Mouse (Mus musculus): ENCODE data around the gene Pgk1. TPM values are rescaled to one million over a fixed set of nuclear protein-coding genes. Genes with fewer than 3 reads are reported as not detected.
"Not testable (repeated sequence)": the region's sequence is repeated elsewhere in the genome, so short reads cannot be mapped to it uniquely, and the experiment has no call there.

Gene Pgk1
- polyA plus RNA-seq, 1 experiment = 503 TPM

DNA sequence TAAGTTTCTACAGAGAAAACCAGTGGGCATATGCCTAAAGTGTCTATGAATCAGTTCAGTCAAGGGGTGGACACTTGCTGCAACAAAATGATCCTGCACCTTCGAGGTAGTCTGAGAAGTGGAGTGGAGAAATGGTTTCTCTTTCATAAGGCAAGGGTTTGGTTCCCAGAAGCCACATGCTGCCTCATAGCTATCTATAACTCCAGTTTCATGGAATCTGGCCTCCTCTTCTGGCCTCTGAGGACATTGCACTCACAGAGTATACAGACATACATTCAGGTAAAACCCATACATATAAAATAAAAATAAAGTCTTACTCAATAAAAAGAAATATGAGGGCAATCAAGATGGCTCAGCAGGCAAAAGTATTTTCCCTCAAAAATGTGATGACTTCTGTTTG is 21.8 kb upstream of the Pgk1 start:
- Histone ChIP-seq H3K4me1 (ENCODE audit: control insufficient read depth, insufficient read depth, low read length) (no peaks in the 10 kb centered on the region), H3K27ac (ENCODE audit: insufficient read depth, low read length) (no peak overlapping the region), H3K4me3 (ENCODE audit: insufficient read depth, low read length) (no peak overlapping the region)
- TF ChIP-seq POLR2A (IDR thresholded peaks at IDR 0.05; ENCODE audit: extremely low read depth, insufficient read depth, low read length) = no peak

DNA sequence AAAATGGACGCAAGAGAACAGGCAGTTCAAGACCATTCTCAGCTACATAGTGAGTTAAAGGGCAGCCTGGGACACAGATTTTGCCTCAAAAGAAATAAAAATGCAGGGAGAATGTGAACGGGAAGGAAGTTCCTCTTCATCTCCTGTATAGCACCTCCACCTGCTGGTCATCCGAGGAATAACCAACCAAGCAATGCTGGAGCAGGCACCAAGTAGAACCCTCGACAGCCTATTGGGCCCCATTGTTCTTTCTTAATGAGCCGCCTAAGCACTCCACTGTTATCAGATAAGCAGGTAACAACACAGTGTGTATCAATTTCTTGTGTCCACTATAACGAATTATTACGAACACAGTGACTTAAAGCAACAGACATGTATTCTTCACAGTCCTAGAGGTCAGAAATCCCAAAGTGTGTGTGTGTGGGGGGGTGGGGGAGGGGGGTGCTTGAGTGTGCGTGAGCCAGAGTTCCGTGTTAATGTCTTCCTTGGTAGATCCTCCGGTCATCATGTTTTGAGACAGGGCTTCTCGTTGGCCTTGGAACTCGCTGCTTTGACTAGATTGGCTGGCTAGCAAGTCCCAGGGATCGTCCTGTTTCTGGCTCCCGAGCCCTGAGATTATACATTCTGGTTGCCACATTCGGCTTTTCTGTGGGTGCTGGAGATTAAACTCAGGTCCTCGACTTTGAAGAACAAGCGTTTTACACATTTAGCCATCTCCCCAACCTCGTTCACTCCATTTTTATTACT is 15.6 kb upstream of the Pgk1 start:
- Histone ChIP-seq H3K4me1 (ENCODE audit: control insufficient read depth, insufficient read depth, low read length) (no peaks in the 10 kb centered on the region), H3K4me3 (ENCODE audit: insufficient read depth, low read length) (no peak overlapping the region)

DNA sequence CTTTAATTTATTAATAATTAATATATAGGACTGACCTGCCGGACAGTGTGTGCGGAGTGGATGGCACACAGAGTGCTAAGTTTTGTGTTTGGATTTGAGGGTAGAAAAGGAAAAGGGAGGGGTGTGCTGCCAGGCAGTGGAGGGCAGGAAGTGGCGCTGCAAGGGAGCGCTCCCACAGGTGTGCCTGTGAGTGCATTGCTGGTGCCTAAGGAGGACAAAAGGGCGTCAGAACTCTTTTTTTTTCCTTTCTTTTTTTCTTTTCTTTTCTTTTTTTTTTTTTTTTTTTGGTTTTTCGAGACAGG is 15.1 kb upstream of the Pgk1 start:
- Histone ChIP-seq H3K4me1 (ENCODE audit: control insufficient read depth, insufficient read depth, low read length) (no peaks in the 10 kb centered on the region), H3K27ac (ENCODE audit: insufficient read depth, low read length) (no peak overlapping the region), H3K4me3 (ENCODE audit: insufficient read depth, low read length) (no peak overlapping the region)
- TF ChIP-seq POLR2A (IDR thresholded peaks at IDR 0.05; ENCODE audit: extremely low read depth, insufficient read depth, low read length) = no peak
- TF ChIP-seq CTCF (IDR thresholded peaks at IDR 0.05; ENCODE audit: extremely low read depth, insufficient read depth, low read length) = no peak

More for the DNA sequence above, 15.6 kb upstream of the Pgk1 start:
- TF ChIP-seq CTCF (IDR thresholded peaks at IDR 0.05; ENCODE audit: extremely low read depth, insufficient read depth, low read length) = peak; percentile 73
- no peak for TF ChIP-seq POLR2A (IDR thresholded peaks at IDR 0.05; ENCODE audit: extremely low read depth, insufficient read depth, low read length)
- H3K27ac ChIP-seq (ENCODE audit: insufficient read depth, low read length) = no peak overlapping the region

DNA sequence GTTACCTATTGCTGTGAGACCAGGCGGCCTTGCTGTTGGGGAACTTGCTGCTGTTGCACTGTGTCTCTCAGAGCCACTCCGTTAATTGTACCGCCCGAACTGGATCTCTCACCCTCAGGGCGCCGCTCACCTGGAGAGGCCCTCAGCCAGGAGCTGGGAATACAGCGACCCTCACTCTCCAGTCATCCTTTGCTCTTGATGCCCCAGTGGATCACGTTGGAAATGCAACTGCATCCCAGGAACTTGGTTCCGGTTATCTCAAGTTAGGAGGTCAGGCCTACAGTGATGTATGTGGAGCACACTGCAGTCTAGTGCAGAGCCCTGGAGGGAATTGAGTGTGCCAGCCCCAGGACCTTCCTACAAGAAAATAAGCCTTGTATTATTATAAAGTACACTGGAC is 10.6 kb upstream of the Pgk1 start:
- Histone ChIP-seq H3K4me3 (ENCODE audit: insufficient read depth, low read length) (no peak overlapping the region), H3K4me1 (ENCODE audit: control insufficient read depth, insufficient read depth, low read length) (no peaks in the 10 kb centered on the region), H3K27ac (ENCODE audit: insufficient read depth, low read length) (no peak overlapping the region)
- no peak for TF ChIP-seq POLR2A (IDR thresholded peaks at IDR 0.05; ENCODE audit: extremely low read depth, insufficient read depth, low read length)
- no peak for TF ChIP-seq CTCF (IDR thresholded peaks at IDR 0.05; ENCODE audit: extremely low read depth, insufficient read depth, low read length)

DNA sequence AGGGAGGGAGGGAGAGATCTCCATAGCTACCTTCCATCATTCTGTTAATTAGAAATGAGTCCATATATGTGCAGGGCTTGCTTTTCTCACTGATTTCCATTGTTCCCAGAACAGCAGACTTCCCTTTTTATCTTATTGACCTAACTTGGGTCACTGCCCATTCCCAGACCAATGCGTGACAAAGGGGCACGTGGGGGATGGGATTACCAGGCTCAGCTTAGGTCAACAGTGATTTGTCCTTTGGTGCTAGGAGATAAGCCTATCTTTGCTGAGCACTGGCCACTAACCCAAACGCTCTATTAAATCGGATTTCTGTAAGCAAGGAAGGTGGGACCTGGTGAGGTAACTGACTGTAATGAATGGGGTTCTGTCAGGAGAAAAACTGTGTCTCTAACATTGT is 2.6 kb upstream of the Pgk1 start:
- TF ChIP-seq POLR2A (IDR thresholded peaks at IDR 0.05; ENCODE audit: extremely low read depth, insufficient read depth, low read length) (no peak), CTCF (IDR thresholded peaks at IDR 0.05; ENCODE audit: extremely low read depth, insufficient read depth, low read length) (no peak)
- no peak overlapping the region for H3K27ac ChIP-seq (ENCODE audit: insufficient read depth, low read length)
- H3K4me3 ChIP-seq (ENCODE audit: insufficient read depth, low read length) = no peak overlapping the region
- H3K4me1 ChIP-seq (ENCODE audit: control insufficient read depth, insufficient read depth, low read length) = peaks cover under 1% of the 10 kb centered on the region; the same call in 1 of the 2 replicates

DNA sequence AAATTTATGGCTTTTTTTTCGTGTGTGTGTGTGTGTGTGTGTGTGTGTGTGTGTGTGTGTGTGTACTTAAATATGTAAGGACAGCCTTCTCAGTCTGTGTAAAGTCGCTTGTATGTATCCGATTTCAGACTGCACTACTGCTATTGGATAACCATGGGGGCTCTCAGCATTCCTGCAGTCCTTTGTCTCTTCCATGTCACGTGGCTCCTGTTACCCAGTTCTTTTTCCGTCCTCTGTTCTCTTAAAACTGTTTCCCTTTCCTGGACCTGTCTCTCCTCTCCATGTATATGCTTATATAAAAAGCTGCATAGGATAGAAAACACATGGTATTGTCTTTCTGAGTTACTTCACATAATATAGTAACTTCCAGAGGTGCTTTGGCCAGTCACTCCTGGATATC is 1.2 kb upstream of the Pgk1 start:
- Histone ChIP-seq H3K4me3 (ENCODE audit: insufficient read depth, low read length) (no peak overlapping the region), H3K4me1 (ENCODE audit: control insufficient read depth, insufficient read depth, low read length) (peaks cover 3% of the 10 kb centered on the region; the same call in 1 of the 2 replicates), H3K27ac (ENCODE audit: insufficient read depth, low read length) (no peak overlapping the region)
- TF ChIP-seq POLR2A (IDR thresholded peaks at IDR 0.05; ENCODE audit: extremely low read depth, insufficient read depth, low read length) = no peak
- no peak for TF ChIP-seq CTCF (IDR thresholded peaks at IDR 0.05; ENCODE audit: extremely low read depth, insufficient read depth, low read length)

DNA sequence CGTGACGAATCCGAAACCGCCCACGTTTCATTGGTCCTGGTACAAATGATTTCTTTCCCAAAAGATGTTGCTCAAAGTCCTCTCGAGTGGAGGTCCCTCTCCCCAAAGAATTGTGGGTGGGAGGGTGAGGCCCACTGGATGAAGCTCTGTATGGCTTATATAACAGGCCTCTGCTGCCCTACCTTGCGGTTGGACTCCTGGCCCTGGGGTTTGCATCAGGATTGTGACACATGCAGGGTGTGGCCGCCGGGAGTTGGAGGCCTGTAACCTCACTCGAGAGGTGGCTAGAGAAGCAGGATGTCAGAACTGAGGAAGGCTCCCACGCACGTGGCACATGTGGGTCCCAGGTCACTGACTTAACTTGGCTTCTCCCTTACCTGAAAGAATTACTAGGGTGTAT is 837 bp downstream of the Pgk1 start:
- TF ChIP-seq POLR2A (IDR thresholded peaks at IDR 0.05; ENCODE audit: extremely low read depth, insufficient read depth, low read length) = no peak
- no peak for TF ChIP-seq CTCF (IDR thresholded peaks at IDR 0.05; ENCODE audit: extremely low read depth, insufficient read depth, low read length)
- H3K27ac ChIP-seq (ENCODE audit: insufficient read depth, low read length) = peak overlapping the region; percentile 82
- peaks cover 3% of the 10 kb centered on the region; the same call in 1 of the 2 replicates for H3K4me1 ChIP-seq (ENCODE audit: control insufficient read depth, insufficient read depth, low read length)
- peak overlapping the region; percentile 88 for H3K4me3 ChIP-seq (ENCODE audit: insufficient read depth, low read length)

DNA sequence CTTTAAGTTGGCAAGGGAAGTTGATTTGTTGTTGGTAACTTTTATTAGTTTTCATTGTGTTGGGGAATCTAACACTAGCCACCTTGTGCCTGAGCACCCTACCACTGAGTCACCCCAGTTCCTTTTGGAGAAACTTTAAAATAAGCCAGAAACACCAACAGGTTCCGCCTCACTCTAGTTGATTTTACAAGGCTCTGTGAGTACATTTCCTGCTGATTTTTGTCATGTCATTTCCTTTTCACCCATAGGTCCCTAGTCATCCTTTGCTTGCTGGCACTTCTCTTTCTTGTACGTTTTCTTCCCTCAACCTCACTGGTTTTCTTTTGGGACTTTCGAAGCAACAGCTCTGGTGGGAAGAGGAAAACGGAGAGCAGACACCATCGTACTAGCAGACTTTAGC is 2.5 kb downstream of the Pgk1 start:
- TF ChIP-seq POLR2A (IDR thresholded peaks at IDR 0.05; ENCODE audit: extremely low read depth, insufficient read depth, low read length) (no peak), CTCF (IDR thresholded peaks at IDR 0.05; ENCODE audit: extremely low read depth, insufficient read depth, low read length) (no peak)
- Histone ChIP-seq H3K4me1 (ENCODE audit: control insufficient read depth, insufficient read depth, low read length) (peaks cover 3% of the 10 kb centered on the region; the same call in 1 of the 2 replicates), H3K4me3 (ENCODE audit: insufficient read depth, low read length) (no peak overlapping the region; the same call in 1 of the 2 replicates), H3K27ac (ENCODE audit: insufficient read depth, low read length) (no peak overlapping the region)

DNA sequence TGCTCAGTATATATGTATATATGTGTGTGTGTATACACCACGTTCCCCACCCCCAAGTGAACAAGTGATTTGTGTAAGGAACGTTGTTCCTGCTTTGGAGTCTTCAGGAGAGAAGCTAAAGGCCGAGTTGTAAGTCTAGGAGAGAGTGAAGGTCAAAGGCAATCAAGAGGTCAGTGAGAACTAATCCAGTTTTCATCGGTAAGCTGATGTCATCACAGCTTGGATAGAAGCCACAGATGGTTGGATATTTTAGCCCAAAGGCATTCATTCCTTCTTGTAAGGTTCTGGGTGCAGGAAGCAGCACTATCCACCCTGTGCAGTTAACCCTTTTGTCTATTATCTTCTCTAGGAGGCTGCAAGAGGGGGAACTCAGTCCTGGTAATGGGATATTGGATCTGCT is 3.2 kb downstream of the Pgk1 start:
- Histone ChIP-seq H3K4me3 (ENCODE audit: insufficient read depth, low read length) (no peak overlapping the region), H3K4me1 (ENCODE audit: control insufficient read depth, insufficient read depth, low read length) (peaks cover 3% of the 10 kb centered on the region; the same call in 1 of the 2 replicates), H3K27ac (ENCODE audit: insufficient read depth, low read length) (no peak overlapping the region)
- TF ChIP-seq POLR2A (IDR thresholded peaks at IDR 0.05; ENCODE audit: extremely low read depth, insufficient read depth, low read length) = no peak
- no peak for TF ChIP-seq CTCF (IDR thresholded peaks at IDR 0.05; ENCODE audit: extremely low read depth, insufficient read depth, low read length)

DNA sequence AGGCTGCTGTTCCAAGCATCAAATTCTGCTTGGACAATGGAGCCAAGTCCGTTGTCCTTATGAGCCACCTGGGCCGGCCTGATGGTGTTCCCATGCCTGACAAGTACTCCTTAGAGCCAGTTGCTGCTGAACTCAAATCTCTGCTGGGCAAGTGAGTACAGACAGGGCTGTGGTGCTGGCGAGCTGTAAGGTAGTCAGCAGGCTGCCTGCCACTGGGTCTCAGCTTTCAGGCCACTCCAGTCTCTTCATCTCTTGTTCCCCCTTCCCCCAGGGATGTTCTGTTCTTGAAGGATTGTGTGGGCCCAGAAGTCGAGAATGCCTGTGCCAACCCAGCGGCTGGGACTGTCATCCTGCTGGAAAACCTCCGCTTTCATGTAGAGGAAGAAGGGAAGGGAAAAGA is 7.5 kb downstream of the Pgk1 start:
- H3K4me1 ChIP-seq (ENCODE audit: control insufficient read depth, insufficient read depth, low read length); H3K4me3 ChIP-seq (ENCODE audit: insufficient read depth, low read length); H3K27ac ChIP-seq (ENCODE audit: insufficient read depth, low read length): not testable (repeated sequence)
